Mouse (Mus musculus): ENCODE data around the gene Gm5089. TPM values are rescaled to one million over a fixed set of nuclear protein-coding genes. Genes with fewer than 3 reads are reported as not detected.

Gm5089 gene
- total RNA-seq, 2 experiments from 2014 or later = 0.16 TPM; not detected in 1

Other genes starting within 250 kb of the Gm5089 start
- 1 to 10 TPM; 3.0 to 3.9 TPM for gene Zic5, start 14.6 kb upstream of the Gm5089 start, total RNA-seq (2021)
- 10 to 100 TPM; 16.4 to 19.0 TPM for gene Zic2, start 24.3 kb upstream of the Gm5089 start, total RNA-seq (2021)
- gene Gm10837, start 39.5 kb upstream of the Gm5089 start, total RNA-seq (2021) = not detected
- gene Pcca, start 83.2 kb upstream of the Gm5089 start, total RNA-seq (2021) = 10 to 100 TPM; 35.5 to 38.2 TPM